Mouse (Mus musculus) cerebellum, adult 2 months (tissue): ENCODE data around the gene Lst1.

Source experiments
- CTCF ChIP-seq: fragments of 200-500 bp; IDR thresholded peaks from 2 replicates; pipeline ENCODE4 v1.5.1; 2011; ENCODE audit warnings: low read depth, mild to moderate bottlenecking, control low read depth, low read length, moderate library complexity, borderline replicate concordance; ENCODE audit not compliant: insufficient read depth
- POLR2A ChIP-seq: fragments of 200-500 bp; IDR thresholded peaks from 2 replicates; pipeline ENCODE4 v1.6.1; 2011; ENCODE audit warnings: low read length, control low read depth, borderline replicate concordance; ENCODE audit not compliant: insufficient read depth

DNA sequence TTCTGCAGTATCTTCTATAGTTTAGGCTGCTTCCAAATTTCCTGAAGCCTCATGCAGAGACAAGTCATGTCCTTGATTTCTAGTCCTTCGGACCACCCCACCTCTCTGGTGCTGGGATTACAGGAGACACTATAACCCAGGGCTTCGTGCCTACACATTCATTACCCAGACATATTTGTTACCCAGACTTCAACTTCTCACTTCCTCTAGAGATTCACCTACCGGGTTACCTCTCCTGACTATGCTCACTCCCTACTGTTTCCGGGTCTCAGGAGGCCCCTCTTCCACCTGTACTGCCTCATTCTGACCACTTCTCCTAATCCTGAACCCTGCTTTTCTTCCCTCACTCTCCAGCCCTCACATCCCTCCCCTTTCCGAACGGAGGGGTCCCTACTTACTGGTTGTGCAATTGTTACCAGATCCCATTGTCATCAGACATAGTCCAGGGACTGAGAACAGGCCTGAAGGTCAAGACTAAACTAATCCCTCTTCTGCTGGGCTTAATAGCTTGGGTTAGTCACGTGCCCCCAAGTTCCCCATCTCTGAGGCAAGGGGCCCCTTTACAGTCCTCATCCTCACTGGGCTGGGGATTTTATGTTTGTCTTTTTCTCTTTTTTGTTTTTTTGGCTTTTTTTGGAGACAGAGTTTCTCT is at the start of gene Lst1:
- TF ChIP-seq CTCF (no peak), POLR2A (no peak)
